Mouse (Mus musculus) heart, embryonic 10.5 days (tissue): Measurements from ENCODE around the gene Mob2. TPM values are rescaled to one million over a fixed set of nuclear protein-coding genes. Genes with fewer than 3 reads are reported as not detected.

Experiments used
- DNase-seq: peaks from one replicate; pipeline ENCODE4 v3.0.0-alpha.2; 2017; ENCODE audit warnings: low spot score
- H3K27ac ChIP-seq: fragments of 300-500 bp; sonication (generic); 2 replicates; pipeline ENCODE4 v1.5.1; 2016; ENCODE audit warnings: mild to moderate bottlenecking
- H3K27me3 ChIP-seq: fragments of 300-500 bp; sonication (generic); 2 replicates; pipeline ENCODE4 v1.6.1; 2016; ENCODE audit warnings: mild to moderate bottlenecking; ENCODE audit not compliant: poor library complexity, insufficient read depth, severe bottlenecking
- H3K36me3 ChIP-seq: fragments of 300-500 bp; sonication (generic); 2 replicates; pipeline ENCODE4 v1.6.1; 2016; ENCODE audit warnings: mild to moderate bottlenecking, moderate library complexity
- H3K4me1 ChIP-seq: fragments of 300-500 bp; sonication (generic); 2 replicates; pipeline ENCODE4 v1.6.1; 2016; ENCODE audit warnings: mild to moderate bottlenecking
- H3K4me3 ChIP-seq: fragments of 300-500 bp; sonication (generic); 2 replicates; pipeline ENCODE4 v1.5.1; 2016; ENCODE audit warnings: mild to moderate bottlenecking, moderate library complexity
- H3K9me3 ChIP-seq: fragments of 300-500 bp; sonication (generic); 2 replicates; pipeline ENCODE4 v1.6.1; 2016; ENCODE audit warnings: mild to moderate bottlenecking, moderate library complexity
- WGBS: fragments of 180-500 bp; shearing (Covaris S2); methylation state at CpG from one replicate; pipeline ENCODE4 v1.1.7; 2016; 5-methylcytosine and 5-hydroxymethylcytosine counted together
- microRNA-seq: library from miRNA; unstranded; fragments of <30 nt; microRNA quantifications from one replicate; pipeline ENCODE4, GENCODE M21; 2017
- polyA plus RNA-seq: library from polyadenylated mRNA; unstranded; fragments of >200 nt; fragmentation: Nextera tagmentation; extraction: Ambion mirVana; gene quantifications from 2 replicates; pipeline ENCODE4 v1.2.1, GENCODE M21; 2016

Mob2 gene
- polyA plus RNA-seq, 1 experiment from 2014 or later: 54.9 TPM

DNA sequence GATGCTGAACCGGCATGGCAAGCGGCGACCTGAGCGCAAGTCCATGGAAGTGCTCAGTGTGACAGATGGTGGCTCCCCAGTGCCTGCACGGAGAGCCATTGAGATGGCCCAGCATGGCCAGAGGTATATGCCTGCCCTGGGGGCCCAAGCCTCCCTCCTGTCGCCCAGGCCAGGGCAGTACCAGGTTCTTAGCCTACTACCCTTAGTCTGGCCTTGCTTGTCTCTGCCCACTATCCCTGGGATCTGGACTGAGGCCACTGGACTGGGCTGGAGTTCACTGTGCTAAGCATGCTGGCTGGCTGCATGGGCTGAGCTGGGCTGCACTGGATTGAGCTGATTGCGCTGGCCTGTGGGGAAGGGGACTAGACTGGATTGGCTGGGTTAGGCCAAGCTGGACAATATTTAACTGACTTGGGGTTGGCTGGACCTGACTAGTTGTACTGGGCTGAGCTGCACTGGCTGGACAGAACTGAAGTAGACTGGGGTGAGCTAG lies 72.5 kb downstream of the Mob2 start:
- 0 out of 2 replicates have a peak, but pooled peaks cover 5% of the 10 kb centered on the region for H3K4me1 ChIP-seq
- WGBS: 80% methylated on average over 7 of the region's 7 CpGs
- H3K4me3 ChIP-seq: no peak overlapping the region
- no peaks in the 10 kb centered on the region for H3K36me3 ChIP-seq
- H3K27ac ChIP-seq: no peak overlapping the region
- 0 out of 2 replicates have a peak, but pooled peaks cover 9% of the 10 kb centered on the region for H3K27me3 ChIP-seq
- no peaks in the 10 kb centered on the region for H3K9me3 ChIP-seq
- DNase-seq: no peak

DNA sequence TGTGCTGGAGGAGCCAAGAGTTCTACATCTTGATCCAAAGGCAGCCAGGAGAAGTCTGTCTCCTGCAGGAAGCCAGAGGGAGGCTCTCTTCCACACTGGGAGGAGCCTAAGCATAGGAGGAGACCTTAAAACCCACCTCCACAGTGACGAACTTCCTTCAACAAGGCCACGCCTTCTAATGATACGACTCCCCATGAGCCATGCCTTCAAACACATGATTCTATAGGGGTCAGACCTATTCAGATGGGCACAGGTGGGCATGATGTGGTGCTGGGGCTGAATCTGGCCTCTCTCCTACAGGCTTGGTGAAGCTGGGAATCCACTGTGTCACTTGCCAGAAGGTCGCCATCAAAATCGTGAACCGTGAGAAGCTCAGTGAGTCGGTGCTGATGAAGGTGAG lies 79.6 kb downstream of the Mob2 start:
- H3K4me1 ChIP-seq: no peaks in the 10 kb centered on the region
- H3K36me3 ChIP-seq: no peaks in the 10 kb centered on the region
- H3K27me3 ChIP-seq: no peaks in the 10 kb centered on the region
- 82% methylated on average over 7 of the region's 7 CpGs for WGBS
- no peak overlapping the region for H3K27ac ChIP-seq
- no peak for DNase-seq
- H3K4me3 ChIP-seq: no peak overlapping the region
- H3K9me3 ChIP-seq: no peaks in the 10 kb centered on the region

DNA sequence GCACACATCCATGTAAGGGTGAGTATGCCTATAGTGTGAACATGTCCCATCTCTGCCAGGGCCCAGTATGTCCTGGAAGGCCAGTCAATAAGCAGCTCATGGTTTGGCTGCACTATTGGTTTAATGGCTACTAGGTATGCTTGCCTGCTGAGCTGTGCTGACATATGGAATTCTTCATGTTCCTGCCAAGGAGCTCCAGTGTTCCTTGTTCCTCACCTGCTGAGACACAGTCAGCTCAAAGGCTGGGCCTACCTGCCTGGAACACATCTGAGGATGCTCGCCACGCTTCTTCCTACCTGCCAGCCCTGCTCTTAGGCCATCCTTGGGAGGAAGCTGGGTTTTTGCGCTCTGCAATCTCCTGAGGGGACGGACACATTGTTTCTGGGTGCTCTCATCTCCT lies 81.6 kb downstream of the Mob2 start:
- H3K9me3 ChIP-seq: no peaks in the 10 kb centered on the region
- no peaks in the 10 kb centered on the region for H3K36me3 ChIP-seq
- no peak overlapping the region for H3K4me3 ChIP-seq
- H3K4me1 ChIP-seq: no peaks in the 10 kb centered on the region
- no peak overlapping the region for H3K27ac ChIP-seq
- 83% methylated on average over 4 of the region's 4 CpGs for WGBS
- no peak for DNase-seq
- no peaks in the 10 kb centered on the region for H3K27me3 ChIP-seq

DNA sequence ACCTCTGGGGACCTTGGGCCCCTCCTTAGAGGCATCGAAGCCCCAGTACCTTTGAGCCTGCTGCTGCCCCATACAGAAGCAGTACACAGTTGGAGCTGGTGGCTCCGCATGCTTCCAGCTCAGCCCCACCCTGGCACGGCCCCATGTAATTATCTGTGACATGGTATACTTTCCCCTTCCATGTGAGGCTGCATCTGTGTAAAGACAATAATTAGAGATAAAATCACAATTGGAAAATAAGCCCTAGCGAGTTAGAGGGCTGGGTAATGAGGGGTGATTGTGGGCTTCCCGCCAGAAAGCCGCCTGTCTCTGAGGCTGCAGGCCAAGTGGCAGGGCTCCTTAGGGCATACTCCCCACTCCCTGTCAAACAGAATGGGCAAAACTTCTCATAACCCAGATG lies 82.9 kb downstream of the Mob2 start:
- DNase-seq: no peak
- H3K4me3 ChIP-seq: no peak overlapping the region
- H3K27me3 ChIP-seq: no peaks in the 10 kb centered on the region
- no peak overlapping the region for H3K27ac ChIP-seq
- no peaks in the 10 kb centered on the region for H3K9me3 ChIP-seq
- H3K4me1 ChIP-seq: no peaks in the 10 kb centered on the region
- whole genome bisulfite sequencing: 75% methylated on average over 6 of the region's 6 CpGs
- no peaks in the 10 kb centered on the region for H3K36me3 ChIP-seq

DNA sequence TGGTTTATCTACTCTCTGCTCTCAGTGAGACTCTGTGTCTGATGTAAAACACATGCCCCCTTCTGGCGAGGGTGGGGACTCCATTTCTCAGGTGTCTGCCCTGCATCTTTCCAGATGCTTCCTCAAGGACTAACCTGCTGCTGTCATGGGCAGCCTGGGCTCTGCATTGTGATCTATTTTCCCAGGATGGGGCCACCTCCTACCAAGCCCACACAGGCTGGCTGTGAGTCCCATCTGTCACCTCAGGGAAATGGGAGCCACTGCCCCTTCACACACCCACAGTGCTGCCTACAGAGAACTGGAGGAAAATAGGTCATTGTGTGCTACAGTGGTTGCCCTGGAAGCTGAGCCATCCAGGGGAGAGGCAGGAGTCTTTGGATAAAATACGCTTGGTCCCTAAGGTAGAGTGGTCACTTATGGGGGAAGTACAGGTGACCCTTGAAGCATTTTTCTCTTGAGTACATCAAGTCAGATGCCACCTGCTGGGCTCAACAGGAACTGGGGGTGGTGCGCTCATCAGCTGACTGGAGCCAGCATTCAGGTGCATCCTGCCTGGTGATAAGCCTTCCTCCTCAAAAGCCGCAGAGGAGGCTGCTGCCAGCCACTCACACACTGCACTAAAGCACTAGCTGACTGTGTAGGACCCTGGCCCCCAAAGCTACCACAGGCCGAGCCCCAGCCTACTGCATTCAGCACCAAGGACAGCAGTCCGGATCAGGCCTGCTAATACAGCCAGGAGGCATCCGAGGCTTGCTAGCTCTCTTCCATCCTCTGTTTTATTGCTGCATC lies 87.8 kb downstream of the Mob2 start:
- DNase-seq: peak; percentile 82
- Histone ChIP-seq H3K27ac (no peak overlapping the region), H3K36me3 (no peaks in the 10 kb centered on the region), H3K9me3 (no peaks in the 10 kb centered on the region), H3K4me3 (no peak overlapping the region), H3K27me3 (peaks cover 8% of the 10 kb centered on the region; the same call in 1 of the 2 replicates), H3K4me1 (no peaks in the 10 kb centered on the region)
- WGBS: 31% methylated on average over 7 of the region's 7 CpGs

DNA sequence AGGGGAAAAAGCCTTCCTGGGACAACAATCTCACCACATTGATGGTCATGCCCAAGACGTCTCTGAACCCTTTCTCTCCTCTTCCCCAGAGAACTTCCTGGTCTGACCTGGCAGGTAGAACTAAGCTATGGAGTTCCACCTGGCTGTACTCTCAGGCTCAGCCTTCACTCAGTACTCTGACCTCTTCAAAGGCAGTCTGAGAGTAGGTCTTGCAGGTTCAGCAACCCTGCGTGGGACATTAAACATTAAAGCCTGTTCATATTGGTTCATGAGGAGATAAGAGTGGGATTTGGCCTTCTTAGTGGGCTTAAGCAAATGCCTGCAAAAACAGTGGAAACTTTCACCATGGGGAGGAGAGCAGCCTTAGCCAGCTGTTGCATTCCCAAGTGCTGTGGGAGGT lies 94.6 kb downstream of the Mob2 start:
- Histone ChIP-seq H3K9me3 (no peaks in the 10 kb centered on the region), H3K36me3 (no peaks in the 10 kb centered on the region), H3K4me3 (no peak overlapping the region), H3K27ac (no peak overlapping the region), H3K4me1 (no peaks in the 10 kb centered on the region), H3K27me3 (peaks cover 8% of the 10 kb centered on the region; the same call in 1 of the 2 replicates)
- WGBS: 73% methylated on average over 2 of the region's 2 CpGs
- no peak for DNase-seq

DNA sequence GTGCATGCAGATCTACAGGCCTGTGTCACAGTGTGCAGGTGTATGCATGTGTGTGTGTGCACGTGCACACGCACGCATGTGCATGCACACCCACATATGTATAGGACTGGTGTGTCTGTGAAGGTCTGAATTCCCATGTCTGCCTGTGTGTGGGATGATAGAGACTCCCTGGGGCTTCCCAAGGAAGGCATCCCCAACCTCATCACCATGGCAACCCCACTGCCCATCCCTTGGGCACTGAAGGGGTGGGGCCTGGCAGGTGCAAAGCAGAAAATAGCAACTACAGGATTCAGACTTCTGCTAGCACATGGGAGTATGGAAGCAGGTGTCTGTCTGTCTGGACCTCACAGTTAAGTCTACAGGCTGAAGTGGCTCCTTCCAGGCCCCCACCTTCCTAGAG lies 98.3 kb downstream of the Mob2 start:
- Histone ChIP-seq H3K9me3 (no peaks in the 10 kb centered on the region), H3K4me3 (no peak overlapping the region), H3K4me1 (no peaks in the 10 kb centered on the region), H3K27ac (no peak overlapping the region), H3K36me3 (no peaks in the 10 kb centered on the region), H3K27me3 (no peaks in the 10 kb centered on the region)
- WGBS: 96% methylated on average over 3 of the region's 3 CpGs
- DNase-seq: no peak

DNA sequence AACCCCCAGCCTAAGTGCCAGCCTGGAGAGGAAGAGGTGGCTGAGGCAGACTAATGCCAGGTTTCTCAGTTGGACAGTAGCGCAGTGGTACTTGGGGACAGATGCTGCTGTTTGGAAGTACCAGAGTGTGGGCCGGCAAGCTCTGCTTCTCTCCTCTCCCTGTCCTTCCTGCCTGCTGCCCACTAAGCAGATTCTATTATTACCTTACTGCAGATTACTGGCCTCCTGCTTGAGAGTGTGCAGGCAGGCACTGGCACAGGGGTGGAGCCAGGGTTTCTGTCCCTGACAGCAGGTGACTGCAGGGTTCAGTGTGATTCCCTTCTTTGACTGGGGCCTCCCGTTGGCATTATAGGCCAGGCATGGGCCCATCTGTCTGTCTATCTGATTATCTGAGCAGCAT lies 99.4 kb downstream of the Mob2 start:
- no peak for DNase-seq
- Histone ChIP-seq H3K9me3 (no peaks in the 10 kb centered on the region), H3K4me1 (no peaks in the 10 kb centered on the region), H3K4me3 (no peak overlapping the region), H3K27ac (no peak overlapping the region), H3K36me3 (no peaks in the 10 kb centered on the region), H3K27me3 (peaks cover 2% of the 10 kb centered on the region; the same call in 1 of the 2 replicates)
- WGBS: 87% methylated on average over 3 of the region's 3 CpGs

DNA sequence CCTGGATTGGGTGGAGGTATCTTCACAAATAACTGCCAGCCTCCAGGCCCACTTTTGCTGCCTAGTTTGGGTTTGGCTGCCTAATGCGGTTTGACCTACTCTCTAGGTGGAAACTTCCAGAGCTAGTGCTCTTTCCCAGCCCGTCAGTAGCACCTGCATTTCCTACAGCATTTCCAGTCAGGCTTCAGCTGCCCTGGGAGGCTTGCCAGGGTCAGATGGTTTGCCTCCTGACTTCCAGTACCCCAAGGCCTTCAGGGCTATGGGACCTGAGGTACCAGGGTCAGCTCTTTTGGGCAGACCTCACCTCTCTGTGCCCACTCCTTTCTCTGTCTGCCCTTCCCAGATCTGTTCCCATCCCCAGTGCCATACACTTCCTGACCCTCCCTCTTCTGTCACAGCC lies 99.9 kb downstream of the Mob2 start:
- Histone ChIP-seq H3K27ac (no peak overlapping the region), H3K27me3 (peaks cover 8% of the 10 kb centered on the region), H3K4me3 (no peak overlapping the region), H3K9me3 (no peaks in the 10 kb centered on the region), H3K36me3 (no peaks in the 10 kb centered on the region), H3K4me1 (no peaks in the 10 kb centered on the region)
- no peak for DNase-seq
- 66% methylated on average over 2 of the region's 2 CpGs for WGBS

DNA sequence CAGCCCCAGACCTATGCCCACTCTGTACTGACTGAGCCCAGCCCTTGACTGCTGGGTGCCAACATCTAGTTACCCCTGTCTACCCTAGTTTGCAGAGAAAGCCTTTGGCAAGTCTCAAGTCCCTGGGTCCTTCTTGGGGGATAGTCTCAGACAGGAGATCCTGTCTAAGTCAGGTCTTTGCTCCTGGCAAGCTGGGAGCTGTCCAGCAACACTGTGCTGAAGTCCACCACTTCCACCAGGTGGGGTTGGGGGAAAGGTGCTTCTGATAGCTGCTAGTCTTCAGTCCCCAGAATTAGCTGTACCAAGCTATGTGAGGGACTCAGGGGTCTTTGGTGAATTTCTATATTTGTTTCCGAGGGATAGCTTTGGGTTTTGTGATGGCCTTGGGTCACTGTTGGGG lies 101.7 kb downstream of the Mob2 start:
- H3K4me3 ChIP-seq: no peak overlapping the region
- no peaks in the 10 kb centered on the region for H3K9me3 ChIP-seq
- peaks cover 24% of the 10 kb centered on the region for H3K27me3 ChIP-seq
- WGBS: 72% methylated on average over 1 of the region's 1 CpGs
- H3K27ac ChIP-seq: no peak overlapping the region
- H3K36me3 ChIP-seq: no peaks in the 10 kb centered on the region
- H3K4me1 ChIP-seq: no peaks in the 10 kb centered on the region
- no peak for DNase-seq

Small RNAs within 50 kb of the gene (microRNA-seq; reads per million reads assigned to microRNA genes)
- not detected for gene Mir3104

Other genes starting within 250 kb of the Mob2 start
- gene Muc5b, start 222.0 kb downstream of the Mob2 start, polyA plus RNA-seq: 0.01 and 0.03 TPM in 2 replicates
- 39.6 and 45.1 TPM in 2 replicates for gene Tollip, start 142.6 kb downstream of the Mob2 start, polyA plus RNA-seq
- 0.12 and 0.19 TPM in 2 replicates for gene Brsk2, start 111.3 kb downstream of the Mob2 start, polyA plus RNA-seq
- gene Dusp8, start 34.8 kb upstream of the Mob2 start, polyA plus RNA-seq: 5.3 and 9.0 TPM in 2 replicates
- not detected in 2 replicates for gene Gm45618, start 59.7 kb upstream of the Mob2 start, polyA plus RNA-seq
- gene Gm39115, start 75.0 kb upstream of the Mob2 start, polyA plus RNA-seq: not detected in 2 replicates
- not detected in 2 replicates for gene Gm45337, start 83.5 kb upstream of the Mob2 start, polyA plus RNA-seq
- not detected in 2 replicates for gene Gm29735, start 96.0 kb upstream of the Mob2 start, polyA plus RNA-seq
- gene Gm4553, start 104.7 kb upstream of the Mob2 start, polyA plus RNA-seq: not detected in 2 replicates
- gene Krtap5-2, start 114.9 kb upstream of the Mob2 start, polyA plus RNA-seq: not detected in 2 replicates
- gene Gm10153, start 129.3 kb upstream of the Mob2 start, polyA plus RNA-seq: not detected in 2 replicates
- not detected in 2 replicates for gene Krtap5-3, start 140.3 kb upstream of the Mob2 start, polyA plus RNA-seq
- gene Gm7579, start 150.8 kb upstream of the Mob2 start, polyA plus RNA-seq: not detected in 2 replicates
- gene Krtap5-5, start 168.9 kb upstream of the Mob2 start, polyA plus RNA-seq: not detected in 2 replicates
- not detected in 2 replicates for gene Gm40460, start 180.0 kb upstream of the Mob2 start, polyA plus RNA-seq
- gene Gm2431, start 197.3 kb upstream of the Mob2 start, polyA plus RNA-seq: not detected in 2 replicates
- gene Gm4559, start 213.3 kb upstream of the Mob2 start, polyA plus RNA-seq: not detected in 2 replicates
- not detected in 2 replicates for gene Krtap5-1, start 236.1 kb upstream of the Mob2 start, polyA plus RNA-seq
- 0.34 TPM in 1 of 2 replicates, not detected in the other for gene Krtap5-4, start 242.5 kb upstream of the Mob2 start, polyA plus RNA-seq